Mouse (Mus musculus) stomach, embryonic 15.5 days (tissue): ENCODE results near the gene Slc22a21. TPM values are rescaled to one million over a fixed set of nuclear protein-coding genes. Genes with fewer than 3 reads are reported as not detected.
A peak's percentile ranks its signal among the peaks of the same experiment; 100 is the strongest.

Experiments
- ATAC-seq: fragments of 200-750 bp; cut with Nextera tagmentation; 2 replicates; pipeline ENCODE4 v1.8.0; 2017; ENCODE audit warnings: low read depth, moderate number of reproducible peaks, moderate TSS enrichment; ENCODE audit not compliant: insufficient read depth, low FRiP score
- H3K27ac ChIP-seq: fragments of 300-500 bp; sonication (generic); 2 replicates; pipeline ENCODE4 v1.5.1; 2015; ENCODE audit warnings: mild to moderate bottlenecking, inconsistent platforms
- H3K27me3 ChIP-seq: fragments of 300-500 bp; sonication (generic); replicated peaks from 2 replicates; pipeline ENCODE4 v1.6.1; 2015; ENCODE audit warnings: inconsistent platforms
- H3K36me3 ChIP-seq: fragments of 300-500 bp; sonication (generic); 2 replicates; pipeline ENCODE4 v1.6.1; 2015; ENCODE audit warnings: inconsistent platforms
- H3K4me1 ChIP-seq: fragments of 300-500 bp; sonication (generic); 2 replicates; pipeline ENCODE4 v1.6.1; 2015; ENCODE audit warnings: inconsistent platforms
- H3K4me2 ChIP-seq: fragments of 300-500 bp; sonication (generic); 2 replicates; pipeline ENCODE4 v1.6.1; 2015; ENCODE audit warnings: mild to moderate bottlenecking, inconsistent platforms
- H3K4me3 ChIP-seq: fragments of 300-500 bp; sonication (generic); replicated peaks from 2 replicates; pipeline ENCODE4 v1.5.1; 2015; ENCODE audit warnings: inconsistent platforms
- H3K9ac ChIP-seq: fragments of 300-500 bp; sonication (generic); 2 replicates; pipeline ENCODE4 v1.6.1; 2015; ENCODE audit warnings: inconsistent platforms
- H3K9me3 ChIP-seq: fragments of 300-500 bp; sonication (generic); 2 replicates; pipeline ENCODE4 v1.6.1; 2016; ENCODE audit warnings: inconsistent platforms
- WGBS: fragments of 180-500 bp; shearing (Covaris S2); methylation state at CpG from one replicate; pipeline ENCODE4 v1.1.7; 2015; 5-methylcytosine and 5-hydroxymethylcytosine counted together
- polyA plus RNA-seq: library from polyadenylated mRNA; unstranded; fragments of >200 nt; fragmentation: Nextera tagmentation; extraction: Ambion mirVana; gene quantifications from 2 replicates; pipeline ENCODE4 v1.2.1, GENCODE M21; 2015

The Slc22a21 gene
- polyA plus RNA-seq, 1 experiment from 2014 or later, result 8.8 TPM

GRCm38 (mm10) chr11:53928585-53928984 is 51.5 kb downstream of the Slc22a21 start:
- Histone ChIP-seq H3K4me2 (no peak overlapping the region), H3K9ac (no peak overlapping the region), H3K9me3 (no peaks in the 10 kb centered on the region), H3K4me1 (0 out of 2 replicates have a peak, but pooled peaks cover 2% of the 10 kb centered on the region), H3K4me3 (no peak overlapping the region), H3K36me3 (no peaks in the 10 kb centered on the region), H3K27me3 (no peaks in the 10 kb centered on the region), H3K27ac (no peak overlapping the region)
- no peak for ATAC-seq
- WGBS, result 70% methylated on average over 3 of the region's 3 CpGs

DNA sequence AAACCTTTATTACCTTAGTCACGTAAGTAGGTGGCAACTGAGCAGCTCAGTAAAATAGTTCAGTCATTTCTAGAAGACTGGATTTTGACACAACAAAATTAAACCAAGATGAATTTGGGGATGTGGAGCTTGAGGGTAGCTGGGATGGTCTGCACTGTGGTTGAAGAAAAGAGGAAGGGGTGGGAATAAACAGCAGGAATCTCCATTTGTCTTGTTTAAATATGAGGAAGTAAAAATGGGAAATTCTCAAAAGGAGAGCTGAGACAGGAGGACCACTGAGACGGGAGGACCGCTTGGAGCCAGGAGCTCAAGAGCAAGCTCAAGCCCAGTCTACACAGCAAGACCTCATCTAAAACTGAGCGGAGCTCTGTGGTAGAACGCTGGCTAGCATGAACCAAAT is 53.8 kb downstream of the Slc22a21 start:
- 87% methylated on average over 5 of the region's 5 CpGs for WGBS
- ATAC-seq, result no peak
- no peak overlapping the region for H3K9ac ChIP-seq
- H3K4me3 ChIP-seq, result no peak overlapping the region
- H3K36me3 ChIP-seq, result no peaks in the 10 kb centered on the region
- H3K27ac ChIP-seq, result no peak overlapping the region
- H3K9me3 ChIP-seq, result no peaks in the 10 kb centered on the region
- H3K4me1 ChIP-seq, result no peaks in the 10 kb centered on the region
- no peaks in the 10 kb centered on the region for H3K27me3 ChIP-seq
- H3K4me2 ChIP-seq, result no peak overlapping the region

DNA sequence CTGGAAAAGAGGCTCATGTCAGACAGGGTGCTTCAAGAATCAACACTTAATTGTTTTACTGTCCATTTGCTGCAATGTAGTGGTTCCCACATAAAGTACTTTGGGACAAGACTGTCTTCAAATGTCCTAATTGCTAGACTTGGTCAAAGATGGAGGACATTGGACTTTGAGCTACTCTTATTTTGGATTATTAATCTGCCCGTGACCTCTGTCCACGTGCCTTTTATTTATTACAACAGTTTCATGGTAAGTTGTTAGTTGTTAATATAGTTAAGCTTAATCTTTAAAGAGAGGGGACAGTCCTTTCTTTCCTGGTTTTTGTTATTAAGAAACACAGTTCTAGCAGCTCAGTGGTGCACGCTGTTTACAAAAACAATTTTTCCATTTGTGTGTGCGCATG is 61.3 kb downstream of the Slc22a21 start:
- Histone ChIP-seq H3K9me3 (no peaks in the 10 kb centered on the region), H3K4me2 (no peak overlapping the region), H3K4me1 (no peaks in the 10 kb centered on the region), H3K27me3 (no peaks in the 10 kb centered on the region), H3K4me3 (no peak overlapping the region), H3K27ac (no peak overlapping the region), H3K9ac (no peak overlapping the region), H3K36me3 (no peaks in the 10 kb centered on the region)
- no peak for ATAC-seq
- WGBS, result 94% methylated on average over 4 of the region's 4 CpGs

DNA sequence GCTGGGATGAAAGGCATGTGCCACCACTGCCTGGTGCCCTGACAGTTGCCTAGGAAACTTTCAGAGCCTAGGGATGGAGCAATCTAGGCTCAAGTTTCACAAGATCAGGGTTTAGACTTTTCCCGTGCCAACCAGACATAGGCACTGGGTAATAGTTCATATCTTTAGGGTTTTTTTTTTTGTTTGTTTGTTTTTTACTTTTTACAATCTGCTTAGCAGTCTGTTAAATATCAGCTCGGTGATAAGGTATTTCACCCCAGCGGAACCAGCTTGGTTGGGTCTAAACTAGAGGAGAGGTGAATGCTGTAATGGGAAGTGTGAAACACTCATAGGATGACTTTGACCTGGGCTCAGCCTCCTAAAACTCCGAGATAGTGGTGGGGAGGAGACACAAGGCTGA is 69.1 kb downstream of the Slc22a21 start:
- Histone ChIP-seq H3K9me3 (no peaks in the 10 kb centered on the region), H3K4me2 (no peak overlapping the region), H3K4me3 (no peak overlapping the region), H3K4me1 (no peaks in the 10 kb centered on the region), H3K27me3 (no peaks in the 10 kb centered on the region), H3K9ac (no peak overlapping the region), H3K27ac (no peak overlapping the region), H3K36me3 (no peaks in the 10 kb centered on the region)
- 57% methylated on average over 4 of the region's 4 CpGs for WGBS
- no peak for ATAC-seq

DNA sequence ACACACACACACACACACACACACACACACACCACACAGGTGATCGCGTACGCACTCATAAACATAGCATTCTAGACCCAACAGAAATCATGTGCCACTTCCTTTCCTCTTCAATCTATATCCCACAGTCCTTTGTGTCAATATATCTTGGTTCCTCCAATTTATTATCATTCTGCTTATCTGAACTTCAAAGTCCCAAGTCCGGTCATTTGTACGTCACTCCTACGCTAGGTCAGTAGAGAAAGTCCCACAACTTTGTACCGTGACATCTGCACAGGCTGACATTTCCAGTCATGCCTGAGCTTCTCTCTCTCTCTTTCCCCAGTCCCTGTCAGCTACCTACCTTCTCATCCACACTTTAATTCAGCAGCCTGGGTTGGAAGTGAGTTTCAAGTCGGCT is 71.4 kb downstream of the Slc22a21 start:
- ATAC-seq, result no peak
- H3K4me1 ChIP-seq, result 0 out of 2 replicates have a peak, but pooled peaks cover 4% of the 10 kb centered on the region
- WGBS, result 86% methylated on average over 8 of the region's 8 CpGs
- H3K4me2 ChIP-seq, result no peak overlapping the region
- no peaks in the 10 kb centered on the region for H3K36me3 ChIP-seq
- H3K27me3 ChIP-seq, result no peaks in the 10 kb centered on the region
- H3K27ac ChIP-seq, result no peak overlapping the region
- H3K9ac ChIP-seq, result no peak overlapping the region
- H3K9me3 ChIP-seq, result no peaks in the 10 kb centered on the region
- H3K4me3 ChIP-seq, result no peak overlapping the region

DNA sequence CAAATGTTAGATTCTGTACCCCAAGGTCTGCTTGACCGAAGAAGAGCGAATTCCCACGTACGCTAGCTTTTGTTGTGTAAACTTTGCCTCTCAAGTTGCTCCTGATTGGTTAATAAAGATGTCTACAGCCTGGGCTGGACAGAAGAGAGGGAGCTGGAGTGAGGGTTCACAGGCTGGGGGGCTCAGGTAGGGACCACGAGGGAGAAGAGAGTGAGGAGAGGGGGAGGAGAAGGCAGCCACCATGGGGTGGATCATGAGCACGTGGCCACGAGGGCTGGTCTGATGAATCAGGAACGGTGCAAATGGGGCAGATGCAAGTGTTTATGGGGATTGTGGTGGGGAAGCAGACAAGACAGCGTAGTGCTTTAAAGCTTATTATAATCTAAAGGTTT is 75.6 kb downstream of the Slc22a21 start:
- H3K4me3 ChIP-seq, result no peak overlapping the region
- no peaks in the 10 kb centered on the region for H3K9me3 ChIP-seq
- H3K9ac ChIP-seq, result no peak overlapping the region
- no peaks in the 10 kb centered on the region for H3K36me3 ChIP-seq
- H3K4me2 ChIP-seq, result peak overlapping the region; percentile 27
- 47% methylated on average over 9 of the region's 9 CpGs for WGBS
- H3K4me1 ChIP-seq, result 0 out of 2 replicates have a peak, but pooled peaks cover 4% of the 10 kb centered on the region
- ATAC-seq, result no peak
- no peaks in the 10 kb centered on the region for H3K27me3 ChIP-seq
- peak overlapping the region; percentile 6; the same call in 1 of the 2 replicates for H3K27ac ChIP-seq

DNA sequence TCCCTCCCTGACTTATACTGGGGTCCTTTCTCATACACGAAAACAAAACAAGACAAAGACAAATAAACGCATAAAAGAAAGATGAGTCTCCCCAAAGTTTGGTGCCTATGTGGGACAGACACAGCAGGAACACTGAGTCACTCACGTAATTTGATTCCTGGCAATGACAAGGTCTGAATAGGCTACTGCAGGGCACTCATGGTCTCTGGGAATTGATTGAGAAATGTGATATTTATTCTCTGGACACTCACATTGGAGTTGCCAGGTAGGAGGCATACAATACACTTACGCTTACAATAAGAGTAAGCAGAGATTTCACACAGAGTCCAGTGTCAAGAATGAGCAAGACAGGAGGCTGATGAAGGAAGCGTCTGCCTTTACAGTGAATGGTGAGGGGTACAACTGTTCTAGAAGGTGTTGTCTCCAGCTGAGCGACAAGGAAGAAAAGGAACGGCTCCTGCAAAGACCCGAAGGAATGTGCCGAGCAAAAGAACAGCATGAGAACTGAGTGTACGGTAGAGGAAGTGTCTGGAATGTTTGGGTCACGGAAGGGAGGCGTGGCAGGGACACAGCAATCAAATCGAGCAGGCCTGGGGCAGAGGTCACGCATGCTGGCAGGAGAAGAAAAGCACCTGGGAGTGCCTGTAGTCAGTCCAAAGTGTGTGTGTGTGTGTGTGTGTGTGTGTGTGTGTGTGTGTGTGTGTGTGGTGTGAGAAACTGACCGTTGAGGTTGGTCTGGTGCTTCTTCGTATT is 76.2 kb downstream of the Slc22a21 start:
- H3K27ac ChIP-seq, result peak overlapping the region; percentile 6; the same call in 1 of the 2 replicates
- H3K4me1 ChIP-seq, result 0 out of 2 replicates have a peak, but pooled peaks cover 4% of the 10 kb centered on the region
- peak; percentile 79 for ATAC-seq
- H3K9ac ChIP-seq, result no peak overlapping the region
- peak overlapping the region; percentile 27 for H3K4me2 ChIP-seq
- no peak overlapping the region for H3K4me3 ChIP-seq
- H3K36me3 ChIP-seq, result no peaks in the 10 kb centered on the region
- 31% methylated on average over 16 of the region's 16 CpGs for WGBS
- H3K9me3 ChIP-seq, result no peaks in the 10 kb centered on the region
- no peaks in the 10 kb centered on the region for H3K27me3 ChIP-seq

DNA sequence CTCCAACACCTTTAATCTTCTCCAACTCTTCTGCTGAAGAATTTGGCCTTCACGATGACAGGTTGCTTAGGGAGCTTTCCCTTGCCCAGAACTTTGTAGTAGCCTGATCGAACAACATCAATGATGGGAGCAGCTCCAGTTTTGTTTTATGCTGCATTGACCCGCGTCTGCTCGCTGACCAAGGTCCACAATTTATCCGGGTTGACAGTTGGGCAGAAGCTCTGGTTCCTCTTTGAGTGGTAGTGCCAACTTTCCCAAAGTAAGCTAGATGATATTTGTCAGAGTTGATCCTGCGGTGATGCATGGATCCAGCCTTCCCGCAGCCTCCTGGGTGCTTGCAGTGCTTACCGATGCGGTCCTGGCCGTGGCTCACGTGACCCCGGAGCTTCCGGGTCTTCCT is 77.4 kb downstream of the Slc22a21 start:
- no peak overlapping the region for H3K9ac ChIP-seq
- ATAC-seq, result no peak
- no peaks in the 10 kb centered on the region for H3K9me3 ChIP-seq
- no peak overlapping the region for H3K4me3 ChIP-seq
- H3K4me1 ChIP-seq, result 0 out of 2 replicates have a peak, but pooled peaks cover 4% of the 10 kb centered on the region
- H3K27ac ChIP-seq, result no peak overlapping the region
- H3K27me3 ChIP-seq, result no peaks in the 10 kb centered on the region
- H3K36me3 ChIP-seq, result no peaks in the 10 kb centered on the region
- no peak overlapping the region for H3K4me2 ChIP-seq
- WGBS, result 86% methylated on average over 14 of the region's 14 CpGs

- Histone ChIP-seq H3K27me3 (no peaks in the 10 kb centered on the region), H3K9ac (no peak overlapping the region), H3K4me1 (0 out of 2 replicates have a peak, but pooled peaks cover 4% of the 10 kb centered on the region), H3K4me3 (no peak overlapping the region), H3K4me2 (no peak overlapping the region), H3K27ac (no peak overlapping the region), H3K9me3 (no peaks in the 10 kb centered on the region), H3K36me3 (no peaks in the 10 kb centered on the region)
- no peak for ATAC-seq
- WGBS, result 30% methylated on average over 1 of the region's 1 CpGs
These were observed 79.1 kb downstream of the Slc22a21 start for GRCm38 (mm10) chr11:53900991-53901390.

GRCm38 (mm10) chr11:53899981-53900380 is 80.2 kb downstream of the Slc22a21 start:
- no peak overlapping the region for H3K27ac ChIP-seq
- H3K4me1 ChIP-seq, result 0 out of 2 replicates have a peak, but pooled peaks cover 4% of the 10 kb centered on the region
- no peaks in the 10 kb centered on the region for H3K9me3 ChIP-seq
- H3K36me3 ChIP-seq, result no peaks in the 10 kb centered on the region
- WGBS, result 87% methylated on average over 6 of the region's 6 CpGs
- H3K4me3 ChIP-seq, result no peak overlapping the region
- no peaks in the 10 kb centered on the region for H3K27me3 ChIP-seq
- no peak overlapping the region for H3K4me2 ChIP-seq
- no peak overlapping the region for H3K9ac ChIP-seq
- no peak for ATAC-seq
